Mouse (Mus musculus): ENCODE data around the gene Gm3159.
"Not testable (repeated sequence)": the region's sequence is repeated elsewhere in the genome, so short reads cannot be mapped to it uniquely, and the experiment has no call there.

GRCm38 (mm10) chr14:4414965-4415835, 17.9 kb downstream of the Gm3159 start, which contains the start of gene Gm3164:
- TF ChIP-seq CTCF (IDR thresholded peaks at IDR 0.05); EP300 (IDR thresholded peaks at IDR 0.05; ENCODE audit: insufficient read depth, low read depth, low read length); POLR2A (IDR thresholded peaks at IDR 0.05; ENCODE audit: insufficient read depth, low read depth, low read length): not testable (repeated sequence)
